Mouse (Mus musculus): ENCODE measurements around the gene Klf12. TPM values are rescaled to one million over a fixed set of nuclear protein-coding genes. Genes with fewer than 3 reads are reported as not detected.

The Klf12 gene
- total RNA-seq, 2 experiments from 2014 or later: 31.3 to 34.4 TPM

- DNase-seq (ENCODE audit: low spot score in 2 of 2): no peak
Measured at GRCm38 (mm10) chr14:100236757-100237156, 47.7 kb downstream of the Klf12 start.

GRCm38 (mm10) chr14:100235746-100236145, 48.7 kb downstream of the Klf12 start:
- DNase-seq (ENCODE audit: low spot score in 2 of 2): no peak

- no peak for DNase-seq (ENCODE audit: low spot score in 2 of 2)
Measured at GRCm38 (mm10) chr14:100231384-100231783, 53.1 kb downstream of the Klf12 start.

- no peak for DNase-seq (ENCODE audit: low spot score in 2 of 2)
Measured at GRCm38 (mm10) chr14:100228120-100228519, 56.4 kb downstream of the Klf12 start.

- no peak for DNase-seq (ENCODE audit: low spot score in 2 of 2)
Measured at GRCm38 (mm10) chr14:100227717-100228116, 56.8 kb downstream of the Klf12 start.

- DNase-seq (ENCODE audit: low spot score in 2 of 2): no peak
Measured at GRCm38 (mm10) chr14:100224151-100224550, 60.3 kb downstream of the Klf12 start.

- DNase-seq (ENCODE audit: low spot score in 2 of 2): no peak
Measured at GRCm38 (mm10) chr14:100222260-100222659, 62.2 kb downstream of the Klf12 start.

- DNase-seq (ENCODE audit: low spot score in 2 of 2): no peak
Measured at GRCm38 (mm10) chr14:100215213-100215785, 69.2 kb downstream of the Klf12 start.

- DNase-seq (ENCODE audit: low spot score in 2 of 2): no peak
Measured at GRCm38 (mm10) chr14:100213066-100213465, 71.4 kb downstream of the Klf12 start.

GRCm38 (mm10) chr14:100211826-100212117, 72.7 kb downstream of the Klf12 start:
- no peak for DNase-seq (ENCODE audit: low spot score in 2 of 2)

- DNase-seq (ENCODE audit: low spot score in 2 of 2): no peak
Measured at GRCm38 (mm10) chr14:100211036-100211825, 73.2 kb downstream of the Klf12 start.

GRCm38 (mm10) chr14:100209814-100210419, 74.6 kb downstream of the Klf12 start:
- no peak for DNase-seq (ENCODE audit: low spot score in 2 of 2)

GRCm38 (mm10) chr14:100207081-100207480, 77.4 kb downstream of the Klf12 start:
- DNase-seq (ENCODE audit: low spot score in 2 of 2): no peak

- no peak for DNase-seq (ENCODE audit: low spot score in 2 of 2)
Measured at GRCm38 (mm10) chr14:100206207-100206606, 78.3 kb downstream of the Klf12 start.

GRCm38 (mm10) chr14:100200058-100200688, 84.3 kb downstream of the Klf12 start:
- DNase-seq (ENCODE audit: low spot score in 2 of 2): no peak

- DNase-seq (ENCODE audit: low spot score in 2 of 2): no peak
Measured at GRCm38 (mm10) chr14:100198636-100199035, 85.8 kb downstream of the Klf12 start.

- no peak for DNase-seq (ENCODE audit: low spot score in 2 of 2)
Measured at GRCm38 (mm10) chr14:100197199-100197598, 87.3 kb downstream of the Klf12 start.

- no peak for DNase-seq (ENCODE audit: low spot score in 2 of 2)
Measured at GRCm38 (mm10) chr14:100189490-100190197, 94.8 kb downstream of the Klf12 start.

- no peak for DNase-seq (ENCODE audit: low spot score in 2 of 2)
Measured at GRCm38 (mm10) chr14:100187372-100187771, 97.1 kb downstream of the Klf12 start.

- no peak for DNase-seq (ENCODE audit: low spot score in 2 of 2)
Measured at GRCm38 (mm10) chr14:100177796-100178195, 106.7 kb downstream of the Klf12 start.

GRCm38 (mm10) chr14:100165075-100165474, 119.4 kb downstream of the Klf12 start:
- no peak for DNase-seq (ENCODE audit: low spot score in 2 of 2)
